Mouse (Mus musculus) large intestine, adult 2 months (tissue): ENCODE results near the gene Ifnar1. TPM values are rescaled to one million over a fixed set of nuclear protein-coding genes. Genes with fewer than 3 reads are reported as not detected.

Source experiments
- polyA plus RNA-seq: library from polyadenylated mRNA; depleted of rRNA; stranded (reverse); fragments of >200 nt; gene quantifications from 2 replicates; pipeline ENCODE4 v1.2.3, GENCODE M21; 2012; rRNA removed

Ifnar1 gene
- polyA plus RNA-seq, 1 experiment: 16.9 TPM

Other genes starting within 250 kb of the Ifnar1 start
- 0.04 TPM in 2 replicates for gene Olig1, start 215.5 kb upstream of the Ifnar1 start, polyA plus RNA-seq
- 16.2 and 20.0 TPM in 2 replicates for gene Ifnar2, start 112.5 kb upstream of the Ifnar1 start, polyA plus RNA-seq
- not detected in 2 replicates for gene Gm21970, start 93.5 kb upstream of the Ifnar1 start, polyA plus RNA-seq
- 54.1 and 74.1 TPM in 2 replicates for gene Il10rb, start 79.1 kb upstream of the Ifnar1 start, polyA plus RNA-seq
- gene Ifngr2, start 61.8 kb downstream of the Ifnar1 start, polyA plus RNA-seq: 57.2 and 82.9 TPM in 2 replicates
- gene Tmem50b, start 112.6 kb downstream of the Ifnar1 start, polyA plus RNA-seq: 47.8 and 53.0 TPM in 2 replicates
- gene Dnajc28, start 133.8 kb downstream of the Ifnar1 start, polyA plus RNA-seq: 0.47 and 1.3 TPM in 2 replicates
- gene Gart, start 161.7 kb downstream of the Ifnar1 start, polyA plus RNA-seq: 35.5 and 36.5 TPM in 2 replicates
- gene Son, start 162.3 kb downstream of the Ifnar1 start, polyA plus RNA-seq: 63.6 and 98.7 TPM in 2 replicates
- 6.0 and 11.6 TPM in 2 replicates for gene Donson, start 203.5 kb downstream of the Ifnar1 start, polyA plus RNA-seq
- gene Cryzl1, start 243.7 kb downstream of the Ifnar1 start, polyA plus RNA-seq: 19.2 and 24.0 TPM in 2 replicates
- 13.6 and 20.3 TPM in 2 replicates for gene Itsn1, start 244.0 kb downstream of the Ifnar1 start, polyA plus RNA-seq